Mouse (Mus musculus): ENCODE data around the gene Itga2.

Gene Itga2

GRCm38 (mm10) chr13:114876005-114876520, 55.8 kb downstream of the Itga2 start:
- DNase-seq: no peak

- no peak for DNase-seq
Measured at GRCm38 (mm10) chr13:114874738-114875137, 57.2 kb downstream of the Itga2 start.

GRCm38 (mm10) chr13:114857525-114857924, 74.4 kb downstream of the Itga2 start:
- DNase-seq: no peak

GRCm38 (mm10) chr13:114856269-114856627, 75.7 kb downstream of the Itga2 start:
- no peak for DNase-seq

- DNase-seq: peak; percentile 12
Measured at GRCm38 (mm10) chr13:114855573-114856268, 76.2 kb downstream of the Itga2 start.

GRCm38 (mm10) chr13:114854428-114854827, 77.5 kb downstream of the Itga2 start:
- DNase-seq: no peak

GRCm38 (mm10) chr13:114854023-114854422, 77.9 kb downstream of the Itga2 start:
- no peak for DNase-seq

- DNase-seq: no peak
Measured at GRCm38 (mm10) chr13:114853152-114853551, 78.7 kb downstream of the Itga2 start.

GRCm38 (mm10) chr13:114852264-114853111, 79.4 kb downstream of the Itga2 start:
- DNase-seq: peak; percentile 34

GRCm38 (mm10) chr13:114848945-114849344, 83.0 kb downstream of the Itga2 start:
- no peak for DNase-seq

GRCm38 (mm10) chr13:114845804-114846203, 86.1 kb downstream of the Itga2 start:
- no peak for DNase-seq

- DNase-seq: no peak
Measured at GRCm38 (mm10) chr13:114843318-114843717, 88.6 kb downstream of the Itga2 start.

GRCm38 (mm10) chr13:114840545-114840944, 91.4 kb downstream of the Itga2 start:
- DNase-seq: no peak

GRCm38 (mm10) chr13:114839098-114839497, 92.8 kb downstream of the Itga2 start:
- no peak for DNase-seq

GRCm38 (mm10) chr13:114838535-114838990, 93.3 kb downstream of the Itga2 start:
- DNase-seq: peak; percentile 87

- no peak for DNase-seq
Measured at GRCm38 (mm10) chr13:114837061-114837460, 94.8 kb downstream of the Itga2 start.

GRCm38 (mm10) chr13:114834580-114834979, 97.3 kb downstream of the Itga2 start:
- no peak for DNase-seq

- no peak for DNase-seq
Measured at GRCm38 (mm10) chr13:114833351-114833750, 98.5 kb downstream of the Itga2 start.

GRCm38 (mm10) chr13:114832761-114833160, 99.1 kb downstream of the Itga2 start:
- DNase-seq: no peak

- DNase-seq: peak; percentile 34
Measured at GRCm38 (mm10) chr13:114831367-114831833, 100.5 kb downstream of the Itga2 start.

- no peak for DNase-seq
Measured at GRCm38 (mm10) chr13:114825377-114825855, 106.5 kb downstream of the Itga2 start.

GRCm38 (mm10) chr13:114822871-114823270, 109.0 kb downstream of the Itga2 start:
- no peak for DNase-seq

GRCm38 (mm10) chr13:114818513-114818912, 113.4 kb downstream of the Itga2 start:
- peak; percentile 48 for DNase-seq
